Mouse (Mus musculus): Measurements from ENCODE around the gene Ypel5. TPM values are rescaled to one million over a fixed set of nuclear protein-coding genes. Genes with fewer than 3 reads are reported as not detected.

Gene Ypel5
- polyA plus RNA-seq, 1 experiment from 2014 or later, result 63.1 TPM

- Histone ChIP-seq H3K4me1 (replicated peaks; ENCODE audit: insufficient read depth, low read length) (0 out of 2 replicates have a peak, but pooled peaks cover 5% of the 10 kb centered on the region), H3K4me2 (ENCODE audit: low read length) (no peak overlapping the region), H3K9ac (ENCODE audit: low read depth, low read length) (no peak overlapping the region), H3K36me3 (ENCODE audit: insufficient read depth, low read length) (0 out of 2 replicates have a peak, but pooled peaks cover 4% of the 10 kb centered on the region), H3K9me3 (replicated peaks; ENCODE audit: low read length) (no peaks in the 10 kb centered on the region), H3K27me3 (ENCODE audit: insufficient read depth, low read length) (no peaks in the 10 kb centered on the region), H3K27ac (no peak overlapping the region), H3K4me3 (replicated peaks; ENCODE audit: low read depth, low read length) (no peak overlapping the region)
- no peak for ATAC-seq (replicated peaks; ENCODE audit: low FRiP score, low read depth)
- TF ChIP-seq CTCF (IDR thresholded peaks at IDR 0.05; ENCODE audit: low read depth), result no peak
- DNase-seq (ENCODE audit: low spot score), result no peak
- WGBS, result 76% methylated on average over 2 of the region's 2 CpGs
Measured at GRCm38 (mm10) chr17:72839000-72839399, 2.7 kb downstream of the Ypel5 start.

- WGBS, result 97% methylated on average over 6 of the region's 6 CpGs
- Histone ChIP-seq H3K36me3 (ENCODE audit: insufficient read depth, low read length) (peaks cover 19% of the 10 kb centered on the region; the same call in 1 of the 2 replicates), H3K27ac (no peak overlapping the region), H3K4me2 (ENCODE audit: low read length) (no peak overlapping the region), H3K4me3 (replicated peaks; ENCODE audit: low read depth, low read length) (no peak overlapping the region), H3K4me1 (replicated peaks; ENCODE audit: insufficient read depth, low read length) (no peaks in the 10 kb centered on the region), H3K9me3 (replicated peaks; ENCODE audit: low read length) (no peaks in the 10 kb centered on the region), H3K27me3 (ENCODE audit: insufficient read depth, low read length) (no peaks in the 10 kb centered on the region), H3K9ac (ENCODE audit: low read depth, low read length) (no peak overlapping the region)
- ATAC-seq (replicated peaks; ENCODE audit: low FRiP score, low read depth) (no peak), DNase-seq (ENCODE audit: low spot score) (no peak)
- no peak for TF ChIP-seq CTCF (IDR thresholded peaks at IDR 0.05; ENCODE audit: low read depth)
Measured at GRCm38 (mm10) chr17:72844393-72844792, 8.1 kb downstream of the Ypel5 start.

- Histone ChIP-seq H3K27ac (no peak overlapping the region), H3K9me3 (replicated peaks; ENCODE audit: low read length) (no peaks in the 10 kb centered on the region), H3K4me1 (replicated peaks; ENCODE audit: insufficient read depth, low read length) (no peaks in the 10 kb centered on the region), H3K9ac (ENCODE audit: low read depth, low read length) (no peak overlapping the region), H3K36me3 (ENCODE audit: insufficient read depth, low read length) (peaks cover 22% of the 10 kb centered on the region; the same call in 1 of the 2 replicates), H3K4me2 (ENCODE audit: low read length) (no peak overlapping the region), H3K4me3 (replicated peaks; ENCODE audit: low read depth, low read length) (no peak overlapping the region), H3K27me3 (ENCODE audit: insufficient read depth, low read length) (no peaks in the 10 kb centered on the region)
- no peak for DNase-seq (ENCODE audit: low spot score)
- no peak for TF ChIP-seq CTCF (IDR thresholded peaks at IDR 0.05; ENCODE audit: low read depth)
- WGBS, result 80% methylated on average over 7 of the region's 7 CpGs
- no peak for ATAC-seq (replicated peaks; ENCODE audit: low FRiP score, low read depth)
Measured at GRCm38 (mm10) chr17:72844949-72845490, 8.8 kb downstream of the Ypel5 start.

GRCm38 (mm10) chr17:72845521-72845920 lies 9.3 kb downstream of the Ypel5 start:
- H3K9me3 ChIP-seq (replicated peaks; ENCODE audit: low read length), result no peaks in the 10 kb centered on the region
- H3K9ac ChIP-seq (ENCODE audit: low read depth, low read length), result no peak overlapping the region
- H3K4me3 ChIP-seq (replicated peaks; ENCODE audit: low read depth, low read length), result no peak overlapping the region
- H3K4me2 ChIP-seq (ENCODE audit: low read length), result no peak overlapping the region
- H3K27ac ChIP-seq, result no peak overlapping the region
- H3K4me1 ChIP-seq (replicated peaks; ENCODE audit: insufficient read depth, low read length), result no peaks in the 10 kb centered on the region
- H3K27me3 ChIP-seq (ENCODE audit: insufficient read depth, low read length), result no peaks in the 10 kb centered on the region
- no peak for TF ChIP-seq CTCF (IDR thresholded peaks at IDR 0.05; ENCODE audit: low read depth)
- H3K36me3 ChIP-seq (ENCODE audit: insufficient read depth, low read length), result peaks cover 19% of the 10 kb centered on the region; the same call in 1 of the 2 replicates
- ATAC-seq (replicated peaks; ENCODE audit: low FRiP score, low read depth) (no peak), DNase-seq (ENCODE audit: low spot score) (no peak)

- no peak overlapping the region for H3K9ac ChIP-seq (ENCODE audit: low read depth, low read length)
- peak; percentile 35 for TF ChIP-seq CTCF (IDR thresholded peaks at IDR 0.05; ENCODE audit: low read depth)
- WGBS, result 50% methylated on average over 1 of the region's 1 CpGs
Measured at GRCm38 (mm10) chr17:72855298-72855697, 19.0 kb downstream of the Ypel5 start.

GRCm38 (mm10) chr17:72857677-72858633 lies 21.7 kb downstream of the Ypel5 start:
- DNase-seq (ENCODE audit: low spot score), result peak; percentile 87
- Histone ChIP-seq H3K4me2 (ENCODE audit: low read length) (no peak overlapping the region), H3K9ac (ENCODE audit: low read depth, low read length) (no peak overlapping the region), H3K4me3 (replicated peaks; ENCODE audit: low read depth, low read length) (no peak overlapping the region), H3K27ac (no peak overlapping the region), H3K4me1 (replicated peaks; ENCODE audit: insufficient read depth, low read length) (no peaks in the 10 kb centered on the region), H3K9me3 (replicated peaks; ENCODE audit: low read length) (no peaks in the 10 kb centered on the region), H3K36me3 (ENCODE audit: insufficient read depth, low read length) (peaks cover 3% of the 10 kb centered on the region; the same call in 1 of the 2 replicates), H3K27me3 (ENCODE audit: insufficient read depth, low read length) (no peaks in the 10 kb centered on the region)
- 0 out of 2 replicates have a peak, but pooled peaks have one; percentile 61 for ATAC-seq (replicated peaks; ENCODE audit: low FRiP score, low read depth)
- peak; percentile 90 for TF ChIP-seq CTCF (IDR thresholded peaks at IDR 0.05; ENCODE audit: low read depth)
- WGBS, result 54% methylated on average over 13 of the region's 13 CpGs

More at GRCm38 (mm10) chr17:72855298-72855697, 19.0 kb downstream of the Ypel5 start:
- no peak overlapping the region for H3K4me3 ChIP-seq (replicated peaks; ENCODE audit: low read depth, low read length)
- H3K4me2 ChIP-seq (ENCODE audit: low read length), result no peak overlapping the region
- no peaks in the 10 kb centered on the region for H3K4me1 ChIP-seq (replicated peaks; ENCODE audit: insufficient read depth, low read length)
- H3K9me3 ChIP-seq (replicated peaks; ENCODE audit: low read length), result no peaks in the 10 kb centered on the region
- H3K27me3 ChIP-seq (ENCODE audit: insufficient read depth, low read length), result no peaks in the 10 kb centered on the region
- DNase-seq (ENCODE audit: low spot score) (no peak), ATAC-seq (replicated peaks; ENCODE audit: low FRiP score, low read depth) (no peak)
- peaks cover 5% of the 10 kb centered on the region; the same call in 1 of the 2 replicates for H3K36me3 ChIP-seq (ENCODE audit: insufficient read depth, low read length)
- no peak overlapping the region for H3K27ac ChIP-seq
